Mouse (Mus musculus) thymus, postnatal 14 days (tissue): Measurements from ENCODE around the gene Gstp1.
"Not testable (repeated sequence)": the region's sequence is repeated elsewhere in the genome, so short reads cannot be mapped to it uniquely, and the experiment has no call there.

Experiments used
- DNase-seq: peaks from one replicate; pipeline ENCODE4 v3.0.0; 2021

Gene Gstp1

GRCm38 (mm10) chr19:4060044-4060898 is 22.5 kb upstream of the Gstp1 start:
- DNase-seq = not testable (repeated sequence)

GRCm38 (mm10) chr19:4059069-4059740 is 21.4 kb upstream of the Gstp1 start, which contains the start of gene Gstp3:
Gene Gstp3, minus strand, starts transcription at chr19:4059569.
- peak; percentile 64 for DNase-seq

- DNase-seq = no peak
Measured at GRCm38 (mm10) chr19:4058581-4058980, 20.8 kb upstream of the Gstp1 start.

GRCm38 (mm10) chr19:4057962-4058361 is 20.2 kb upstream of the Gstp1 start:
- no peak for DNase-seq

- DNase-seq = no peak
Measured at GRCm38 (mm10) chr19:4057389-4057788, 19.6 kb upstream of the Gstp1 start.

- DNase-seq = no peak
Measured at GRCm38 (mm10) chr19:4056727-4057126, 18.9 kb upstream of the Gstp1 start.

GRCm38 (mm10) chr19:4055947-4056693 is 18.3 kb upstream of the Gstp1 start:
- DNase-seq = no peak

GRCm38 (mm10) chr19:4055216-4055946 is 17.6 kb upstream of the Gstp1 start:
- DNase-seq = no peak

GRCm38 (mm10) chr19:4054613-4055012 is 16.8 kb upstream of the Gstp1 start:
- no peak for DNase-seq

- no peak for DNase-seq
Measured at GRCm38 (mm10) chr19:4052516-4053030, 14.8 kb upstream of the Gstp1 start.

GRCm38 (mm10) chr19:4051741-4052515 is 14.1 kb upstream of the Gstp1 start:
- DNase-seq = peak; percentile 81

- peak; percentile 21 for DNase-seq
Measured at GRCm38 (mm10) chr19:4051016-4051415, 13.2 kb upstream of the Gstp1 start.

GRCm38 (mm10) chr19:4049069-4049468 is 11.3 kb upstream of the Gstp1 start:
- DNase-seq = not testable (repeated sequence)

GRCm38 (mm10) chr19:4047859-4048258 is 10.1 kb upstream of the Gstp1 start:
- DNase-seq = peak; percentile 87

- DNase-seq = no peak
Measured at GRCm38 (mm10) chr19:4046866-4047254, 9.1 kb upstream of the Gstp1 start.

GRCm38 (mm10) chr19:4045966-4046865 is 8.4 kb upstream of the Gstp1 start, which contains the start of gene Gstp2:
Gene Gstp2, minus strand, starts transcription at chr19:4046023.
- DNase-seq = no peak

- DNase-seq = not testable (repeated sequence)
Measured at GRCm38 (mm10) chr19:4044109-4044508, 6.3 kb upstream of the Gstp1 start.

GRCm38 (mm10) chr19:4042124-4042523 is 4.3 kb upstream of the Gstp1 start:
- no peak for DNase-seq

GRCm38 (mm10) chr19:4041500-4041899 is 3.7 kb upstream of the Gstp1 start:
- DNase-seq = not testable (repeated sequence)

- DNase-seq = not testable (repeated sequence)
Measured at GRCm38 (mm10) chr19:4040941-4041340, 3.2 kb upstream of the Gstp1 start.
